Mouse (Mus musculus): Measurements from ENCODE around the gene Wscd2. TPM values are rescaled to one million over a fixed set of nuclear protein-coding genes. Genes with fewer than 3 reads are reported as not detected.

Gene Wscd2
- total and polyA plus RNA-seq, 3 experiments = 0.38 to 0.51 (median 0.39) TPM

DNA sequence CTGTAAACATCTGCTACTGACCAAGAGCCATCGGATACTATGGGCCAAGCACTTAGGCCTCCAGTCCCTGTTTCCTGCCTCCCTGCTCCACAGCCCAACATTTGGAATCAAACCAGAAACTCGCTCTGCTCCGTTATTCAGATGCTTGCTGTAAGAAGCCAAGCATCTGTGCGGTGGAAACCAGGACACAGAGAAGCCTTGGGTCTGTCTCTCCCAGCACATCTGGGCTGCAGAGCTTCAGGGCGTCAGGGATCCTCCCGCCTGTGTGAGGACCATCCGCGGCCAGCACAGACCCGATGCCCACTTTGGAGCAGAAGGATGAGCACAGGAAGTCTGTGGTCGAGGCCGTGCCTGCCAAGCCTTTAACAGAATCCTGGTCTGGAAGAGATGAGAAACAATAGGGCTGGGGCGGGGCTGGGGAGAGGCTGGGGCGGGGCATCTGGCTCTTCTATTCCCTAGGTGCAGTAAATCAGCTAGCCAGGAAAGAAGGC lies 117.9 kb downstream of the Wscd2 start:
- H3K9me3 ChIP-seq (replicated peaks; ENCODE audit: low read length) = no peaks in the 10 kb centered on the region
- dilution Hi-C loops (cut with MboI; ENCODE audit: extremely low pct_ligation_motif_present, extremely low pct_unique_long_range_greater_than_20kb, low sequenced_read_pairs) = no loop called here
- DNase-seq (ENCODE audit: extremely low read depth) = no peak

DNA sequence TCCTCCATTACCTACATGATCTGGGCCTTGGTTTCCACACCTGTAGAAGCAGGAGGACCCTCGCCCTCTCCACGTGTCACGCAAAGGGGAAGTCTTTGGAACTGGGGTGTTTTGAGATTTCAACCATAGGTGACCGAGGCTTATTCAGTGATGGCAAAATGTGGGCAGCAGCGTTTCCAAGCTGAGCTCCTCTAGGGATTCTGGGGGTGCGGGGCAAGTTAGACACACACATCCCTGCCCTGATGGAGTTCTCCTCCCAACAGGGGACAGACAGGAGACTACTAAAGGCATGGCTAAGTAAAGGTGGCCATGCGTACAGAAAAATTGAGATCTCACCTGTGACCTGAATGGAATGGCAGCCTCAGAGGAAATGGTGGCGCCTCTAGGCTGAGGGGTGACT lies 118.4 kb downstream of the Wscd2 start:
- H3K4me2 ChIP-seq (ENCODE audit: insufficient read depth, low read depth, poor library complexity, severe bottlenecking) = no peak overlapping the region
- dilution Hi-C loops (cut with MboI; ENCODE audit: extremely low pct_ligation_motif_present, extremely low pct_unique_long_range_greater_than_20kb, low sequenced_read_pairs) = no loop called here
- no peaks in the 10 kb centered on the region for H3K9me3 ChIP-seq (replicated peaks; ENCODE audit: low read length)
- no peak overlapping the region for H3K4me3 ChIP-seq (replicated peaks in 1 of 3; ENCODE audit: low read depth in 2 of 3, low read length in 2 of 3, poor library complexity in 1 of 3)
- no peak for DNase-seq (ENCODE audit: extremely low read depth)
- H3K27me3 ChIP-seq (replicated peaks) = peaks cover 83% of the 10 kb centered on the region
- in situ Hi-C loops (cut with MboI; ENCODE audit: low pct_ligation_motif_present, low pct_unique_long_range_greater_than_20kb, low sequenced_read_pairs) = no loop called here
- TF ChIP-seq ZKSCAN1 (IDR thresholded peaks at IDR 0.05; ENCODE audit: borderline replicate concordance, low read depth, low read length) = no peak
- no peak for TF ChIP-seq ETS1 (conservative IDR thresholded peaks at IDR 0.05; ENCODE audit: low read depth, low read length)
- no peak for TF ChIP-seq UBTF (IDR thresholded peaks at IDR 0.05; ENCODE audit: low read depth, low read length)
- no peaks in the 10 kb centered on the region for H3K36me3 ChIP-seq (replicated peaks in 1 of 2; ENCODE audit: control insufficient read depth in 1 of 2, insufficient read depth in 1 of 2, low read length in 1 of 2)
- H3K79me2 ChIP-seq (replicated peaks; ENCODE audit: control insufficient read depth, extremely low read depth, insufficient read depth, poor library complexity, severe bottlenecking) = no peaks in the 10 kb centered on the region
- no peaks in the 10 kb centered on the region for H3K4me1 ChIP-seq (ENCODE audit: control insufficient read depth in 1 of 2, insufficient read depth in 2 of 2)
- no peak overlapping the region for H3K27ac ChIP-seq (ENCODE audit: insufficient read depth, low read depth)
- no peak overlapping the region for H3K9ac ChIP-seq (ENCODE audit: insufficient read depth, low read depth)

More for the DNA sequence above, 117.9 kb downstream of the Wscd2 start:
- Histone ChIP-seq H3K27me3 (replicated peaks) (peaks cover 87% of the 10 kb centered on the region), H3K36me3 (replicated peaks in 1 of 2; ENCODE audit: control insufficient read depth in 1 of 2, insufficient read depth in 1 of 2, low read length in 1 of 2) (no peaks in the 10 kb centered on the region), H3K4me2 (ENCODE audit: insufficient read depth, low read depth, poor library complexity, severe bottlenecking) (no peak overlapping the region), H3K4me1 (ENCODE audit: control insufficient read depth in 1 of 2, insufficient read depth in 2 of 2) (no peaks in the 10 kb centered on the region), H3K27ac (ENCODE audit: insufficient read depth, low read depth) (no peak overlapping the region), H3K79me2 (replicated peaks; ENCODE audit: control insufficient read depth, extremely low read depth, insufficient read depth, poor library complexity, severe bottlenecking) (no peaks in the 10 kb centered on the region), H3K4me3 (replicated peaks in 1 of 3; ENCODE audit: low read depth in 2 of 3, low read length in 2 of 3, poor library complexity in 1 of 3) (no peak overlapping the region), H3K9ac (ENCODE audit: insufficient read depth, low read depth) (no peak overlapping the region)
- TF ChIP-seq BHLHE40 (IDR thresholded peaks at IDR 0.05; ENCODE audit: low read depth, low read length) (no peak), GABPA (IDR thresholded peaks at IDR 0.05; ENCODE audit: insufficient replicate concordance, low read depth, low read length) (no peak), RCOR1 (conservative IDR thresholded peaks at IDR 0.05; ENCODE audit: low read depth, low read length) (no peak)
- in situ Hi-C loops (cut with MboI; ENCODE audit: low pct_ligation_motif_present, low pct_unique_long_range_greater_than_20kb, low sequenced_read_pairs) = no loop called here

DNA sequence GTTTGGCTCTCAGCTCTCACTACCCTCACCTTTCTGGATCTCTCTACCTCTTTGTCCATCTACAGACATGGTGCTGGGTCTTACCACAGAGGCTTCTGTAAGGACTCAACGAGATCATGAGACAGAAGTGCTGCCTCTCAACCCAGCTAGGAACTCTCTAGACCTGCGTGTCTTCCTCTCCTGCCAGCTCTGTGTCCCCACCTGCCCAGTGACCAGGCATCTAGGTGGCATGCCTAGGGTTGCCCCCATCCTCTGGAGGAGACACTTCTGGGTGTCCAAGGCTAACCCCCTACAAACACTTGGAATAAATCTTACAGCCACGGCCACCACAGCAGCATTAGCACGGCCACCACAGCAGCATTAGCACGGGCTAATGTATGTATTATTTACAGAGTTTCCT lies 119.8 kb downstream of the Wscd2 start:
- in situ Hi-C loops (cut with MboI; ENCODE audit: low pct_ligation_motif_present, low pct_unique_long_range_greater_than_20kb, low sequenced_read_pairs) = no loop called here

More for the DNA sequence above, 119.8 kb downstream of the Wscd2 start:
- dilution Hi-C loops (cut with MboI; ENCODE audit: extremely low pct_ligation_motif_present, extremely low pct_unique_long_range_greater_than_20kb, low sequenced_read_pairs) = no loop called here
- H3K9ac ChIP-seq (ENCODE audit: insufficient read depth, low read depth) = no peak overlapping the region
- no peak overlapping the region for H3K4me2 ChIP-seq (ENCODE audit: insufficient read depth, low read depth, poor library complexity, severe bottlenecking)
- peaks cover 81% of the 10 kb centered on the region for H3K27me3 ChIP-seq (replicated peaks)
- TF ChIP-seq USF2 (conservative IDR thresholded peaks at IDR 0.05; ENCODE audit: low read depth, low read length) (no peak), NRF1 (IDR thresholded peaks at IDR 0.05; ENCODE audit: low read depth, low read length) (no peak), USF1 (IDR thresholded peaks at IDR 0.05; ENCODE audit: low read depth, low read length) (no peak), MYC (IDR thresholded peaks at IDR 0.05; ENCODE audit: low read depth, low read length) (no peak), E2F4 (IDR thresholded peaks at IDR 0.05; ENCODE audit: insufficient replicate concordance, low read depth, low read length) (no peak), ZC3H11A (IDR thresholded peaks at IDR 0.05; ENCODE audit: low read depth, low read length) (no peak), MAZ (IDR thresholded peaks at IDR 0.05; ENCODE audit: low read depth, low read length) (no peak), RCOR1 (conservative IDR thresholded peaks at IDR 0.05; ENCODE audit: low read depth, low read length) (no peak), HCFC1 (IDR thresholded peaks at IDR 0.05; ENCODE audit: low read depth, low read length) (no peak), UBTF (IDR thresholded peaks at IDR 0.05; ENCODE audit: low read depth, low read length) (no peak)
- H3K9me3 ChIP-seq (replicated peaks; ENCODE audit: low read length) = peaks cover 6% of the 10 kb centered on the region
- no peaks in the 10 kb centered on the region for H3K79me2 ChIP-seq (replicated peaks; ENCODE audit: control insufficient read depth, extremely low read depth, insufficient read depth, poor library complexity, severe bottlenecking)
- no peak for DNase-seq (ENCODE audit: extremely low read depth)
- no peak overlapping the region for H3K4me3 ChIP-seq (replicated peaks in 1 of 3; ENCODE audit: low read depth in 2 of 3, low read length in 2 of 3, poor library complexity in 1 of 3)
- H3K27ac ChIP-seq (ENCODE audit: insufficient read depth, low read depth) = no peak overlapping the region
- no peaks in the 10 kb centered on the region for H3K4me1 ChIP-seq (ENCODE audit: control insufficient read depth in 1 of 2, insufficient read depth in 2 of 2)
- no peaks in the 10 kb centered on the region for H3K36me3 ChIP-seq (replicated peaks in 1 of 2; ENCODE audit: control insufficient read depth in 1 of 2, insufficient read depth in 1 of 2, low read length in 1 of 2)

Data from CH12.LX (cell line).